Mouse (Mus musculus) midbrain, embryonic 13.5 days (tissue): ENCODE results near the gene Far2. TPM values are rescaled to one million over a fixed set of nuclear protein-coding genes. Genes with fewer than 3 reads are reported as not detected.
A peak's percentile ranks its signal among the peaks of the same experiment; 100 is the strongest.

Source experiments
- ATAC-seq: fragments of 200-750 bp; cut with Nextera tagmentation; 2 replicates; pipeline ENCODE4 v1.8.0; 2017; ENCODE audit warnings: mild to moderate bottlenecking, moderate TSS enrichment, moderate library complexity
- H3K27ac ChIP-seq: fragments of 300-500 bp; sonication (generic); 2 replicates; pipeline ENCODE4 v1.5.1; 2015; ENCODE audit warnings: inconsistent platforms, mild to moderate bottlenecking, moderate library complexity
- H3K27me3 ChIP-seq: fragments of 300-500 bp; sonication (generic); 2 replicates; pipeline ENCODE4 v1.6.1; 2015; ENCODE audit warnings: mild to moderate bottlenecking, inconsistent platforms
- H3K36me3 ChIP-seq: fragments of 300-500 bp; sonication (generic); 2 replicates; pipeline ENCODE4 v1.6.1; 2015; ENCODE audit warnings: mild to moderate bottlenecking, inconsistent platforms
- H3K4me1 ChIP-seq: fragments of 300-500 bp; sonication (generic); replicated peaks from 2 replicates; pipeline ENCODE4 v1.6.1; 2015; ENCODE audit warnings: inconsistent platforms
- H3K4me2 ChIP-seq: fragments of 300-500 bp; sonication (generic); replicated peaks from 2 replicates; pipeline ENCODE4 v1.6.1; 2015; ENCODE audit warnings: moderate library complexity, mild to moderate bottlenecking, inconsistent platforms
- H3K4me3 ChIP-seq: fragments of 300-500 bp; sonication (generic); replicated peaks from 2 replicates; pipeline ENCODE4 v1.5.1; 2015; ENCODE audit warnings: mild to moderate bottlenecking, inconsistent platforms
- H3K9ac ChIP-seq: fragments of 300-500 bp; sonication (generic); replicated peaks from 2 replicates; pipeline ENCODE4 v1.6.1; 2015; ENCODE audit warnings: mild to moderate bottlenecking, inconsistent platforms
- H3K9me3 ChIP-seq: fragments of 300-500 bp; sonication (generic); 2 replicates; pipeline ENCODE4 v1.6.1; 2016; ENCODE audit warnings: mild to moderate bottlenecking, inconsistent platforms
- WGBS: fragments of 180-500 bp; shearing (Covaris S2); methylation state at CpG from one replicate; pipeline ENCODE4 v1.1.7; 2015; 5-methylcytosine and 5-hydroxymethylcytosine counted together
- polyA plus RNA-seq: library from polyadenylated mRNA; unstranded; fragments of >200 nt; fragmentation: Nextera tagmentation; extraction: Ambion mirVana; gene quantifications from 2 replicates; pipeline ENCODE4 v1.2.1, GENCODE M21; 2015

Gene Far2
- polyA plus RNA-seq, result 8.0 and 9.1 TPM in 2 replicates

DNA sequence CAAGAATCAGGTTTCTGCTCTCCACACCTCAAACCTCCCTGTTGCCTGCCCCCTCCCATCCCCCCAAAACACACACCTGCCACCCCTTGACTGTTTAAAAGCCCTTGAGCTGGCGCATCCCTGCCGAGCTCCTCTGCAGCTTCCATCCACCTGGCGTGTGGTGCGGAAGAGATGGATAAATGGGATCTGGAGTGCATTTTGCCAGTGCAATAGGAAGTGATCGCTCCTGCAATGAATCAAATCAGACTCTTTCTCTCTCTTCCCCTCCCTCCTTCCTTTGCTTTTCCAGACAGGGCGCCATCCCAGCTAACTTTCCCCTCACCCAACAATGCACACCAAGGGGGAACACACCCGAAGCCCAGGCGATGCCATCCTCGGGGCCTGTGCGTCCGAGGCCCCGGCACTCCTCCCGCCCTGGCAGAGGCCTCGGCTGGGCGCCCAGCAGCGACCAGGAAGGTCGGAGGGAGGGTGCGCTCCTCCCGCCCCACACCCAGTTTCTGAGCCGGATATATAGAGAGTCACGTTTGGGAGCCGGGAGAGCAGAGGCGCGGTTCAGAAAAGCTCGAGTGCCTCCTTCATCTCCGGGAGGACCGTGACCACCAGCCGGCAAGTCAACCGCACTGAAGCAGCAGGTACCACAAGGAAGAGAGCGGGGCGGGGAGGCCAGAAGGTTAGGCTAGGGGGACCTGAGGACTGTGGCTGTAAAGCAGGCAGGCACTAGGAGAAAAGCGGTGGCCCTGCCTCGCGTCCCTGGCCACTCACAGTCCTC is at the start of gene Far2:
TSS of gene Far2 (plus strand) at position 379 of the 769 bp plus-strand sequence.
- Histone ChIP-seq H3K9ac (peak within 1 kb of the TSS; percentile 66), H3K4me2 (peak within 1 kb of the TSS; percentile 75), H3K9me3 (no peaks in the 10 kb centered on the region), H3K27ac (0 out of 2 replicates have a peak within 1 kb of the TSS, but pooled peaks have one; percentile 9), H3K36me3 (no peaks in the 10 kb centered on the region), H3K4me3 (peak within 1 kb of the TSS; percentile 52), H3K27me3 (0 out of 2 replicates have a peak, but pooled peaks cover 4% of the 10 kb centered on the region), H3K4me1 (peaks cover 11% of the 10 kb centered on the region; the same call in 1 of the 2 replicates)
- ATAC-seq, result peak; percentile 88
- 2% methylated on average over 34 of the region's 34 CpGs for WGBS

DNA sequence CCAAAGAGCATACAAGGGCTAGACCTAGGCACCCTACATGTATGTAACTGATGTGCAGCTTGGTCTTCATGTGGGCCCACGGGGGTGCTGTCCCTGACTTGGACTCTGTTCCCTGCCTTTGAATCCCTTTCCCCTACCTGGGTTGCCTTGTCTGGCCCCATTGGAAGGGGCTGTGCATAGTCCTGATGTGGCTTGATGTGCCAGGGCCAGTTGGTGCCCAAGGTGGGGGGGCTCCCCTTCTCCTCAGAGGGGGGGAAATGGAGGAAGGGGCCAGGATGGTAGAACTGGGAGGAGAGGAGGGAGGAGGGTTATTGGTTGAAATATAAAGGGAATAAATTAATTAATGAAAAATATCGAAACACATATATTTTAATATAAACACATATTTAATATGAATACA is 46.6 kb upstream of the Far2 start:
- no peak for ATAC-seq

DNA sequence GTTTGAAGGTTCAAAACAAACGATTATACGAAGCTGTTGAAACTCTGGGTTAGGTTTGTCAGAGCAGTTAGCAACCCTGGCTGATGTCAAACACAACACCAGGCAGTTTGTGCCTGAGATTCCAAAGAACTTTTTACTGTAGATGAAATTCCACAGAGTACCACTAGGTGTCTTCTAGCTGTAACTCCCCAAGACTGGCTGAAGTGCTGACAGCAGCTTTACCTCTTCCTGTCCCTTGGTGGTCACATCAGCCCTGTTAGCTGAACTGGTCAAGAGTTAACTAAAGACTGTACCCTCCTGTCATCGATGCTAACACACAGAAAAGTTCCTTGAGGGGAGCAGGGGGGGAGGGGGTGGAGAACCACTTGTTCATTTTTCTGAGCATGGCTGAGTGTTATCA is 46.0 kb upstream of the Far2 start:
- H3K36me3 ChIP-seq, result no peaks in the 10 kb centered on the region
- no peak overlapping the region for H3K4me2 ChIP-seq
- H3K27ac ChIP-seq, result no peak overlapping the region
- no peaks in the 10 kb centered on the region for H3K9me3 ChIP-seq
- H3K27me3 ChIP-seq, result no peaks in the 10 kb centered on the region
- 55% methylated on average over 3 of the region's 3 CpGs for WGBS
- H3K4me3 ChIP-seq, result no peak overlapping the region
- no peaks in the 10 kb centered on the region for H3K4me1 ChIP-seq
- ATAC-seq, result peak; percentile 66; the same call in 1 of the 2 replicates
- no peak overlapping the region for H3K9ac ChIP-seq

More for the DNA sequence above, 46.6 kb upstream of the Far2 start:
- WGBS, result 95% methylated on average over 2 of the region's 2 CpGs
- H3K36me3 ChIP-seq, result no peaks in the 10 kb centered on the region
- no peaks in the 10 kb centered on the region for H3K27me3 ChIP-seq
- H3K27ac ChIP-seq, result no peak overlapping the region
- no peak overlapping the region for H3K4me3 ChIP-seq
- no peak overlapping the region for H3K9ac ChIP-seq
- no peaks in the 10 kb centered on the region for H3K9me3 ChIP-seq
- no peak overlapping the region for H3K4me2 ChIP-seq
- no peaks in the 10 kb centered on the region for H3K4me1 ChIP-seq

DNA sequence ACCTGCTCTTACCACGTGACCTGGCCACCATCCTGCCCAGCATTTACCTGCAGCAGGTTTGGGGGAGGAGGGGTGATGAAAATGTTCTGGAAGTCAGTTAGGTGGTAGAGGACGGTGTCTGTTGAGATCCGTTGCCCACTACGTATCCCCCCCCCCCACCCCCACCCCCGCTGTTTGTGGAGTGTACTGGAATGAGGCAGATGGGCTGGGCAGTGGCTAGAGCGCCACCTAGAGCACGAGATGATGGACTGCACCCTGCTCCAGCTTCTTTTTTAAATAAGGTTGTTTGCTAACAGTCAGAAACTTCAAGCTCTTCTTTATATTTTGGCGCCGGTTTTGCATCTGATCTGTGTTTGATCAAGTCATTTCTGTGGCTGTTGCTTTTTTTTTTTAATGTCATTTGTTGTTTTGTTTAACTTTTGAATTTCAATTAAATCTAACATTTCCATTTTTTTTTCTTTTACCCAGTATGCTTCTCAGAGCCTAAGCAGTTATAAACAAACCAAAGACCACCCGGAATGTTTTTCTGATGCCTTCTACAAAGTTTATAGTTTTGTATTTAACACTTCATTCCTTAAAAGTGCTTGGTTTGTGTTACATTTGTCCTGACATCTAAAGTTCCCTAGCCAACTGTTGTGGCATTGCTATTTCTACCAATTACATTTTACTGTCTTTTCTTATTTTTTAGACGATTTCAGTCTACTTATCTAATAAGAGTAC is 40.8 kb upstream of the Far2 start:
- H3K36me3 ChIP-seq, result no peaks in the 10 kb centered on the region
- no peaks in the 10 kb centered on the region for H3K9me3 ChIP-seq
- H3K4me1 ChIP-seq, result no peaks in the 10 kb centered on the region
- WGBS, result 73% methylated on average over 11 of the region's 11 CpGs
- H3K4me2 ChIP-seq, result no peak overlapping the region
- H3K27me3 ChIP-seq, result no peaks in the 10 kb centered on the region
- H3K9ac ChIP-seq, result no peak overlapping the region
- no peak for ATAC-seq
- H3K27ac ChIP-seq, result no peak overlapping the region
- no peak overlapping the region for H3K4me3 ChIP-seq

DNA sequence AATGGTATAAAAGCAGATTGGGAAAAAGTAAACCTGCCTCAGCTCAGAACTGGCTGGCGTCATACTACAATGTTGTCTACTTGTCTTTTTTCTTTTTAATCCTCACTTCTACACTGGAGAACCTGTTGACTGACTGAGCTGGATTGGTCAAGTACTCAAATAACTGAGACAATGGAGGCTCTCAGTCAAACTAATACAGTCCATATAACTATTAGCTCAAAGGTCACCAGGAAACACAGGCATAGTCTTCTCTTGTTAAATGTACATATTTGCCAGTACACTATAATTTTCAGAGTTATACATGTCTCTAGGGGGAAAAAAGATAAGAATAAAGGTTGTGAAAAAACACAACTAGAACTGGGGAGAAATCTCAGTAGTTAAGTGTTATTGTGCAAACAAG is 6.3 kb upstream of the Far2 start:
- Histone ChIP-seq H3K36me3 (no peaks in the 10 kb centered on the region), H3K4me1 (no peaks in the 10 kb centered on the region), H3K9ac (no peak overlapping the region), H3K4me2 (no peak overlapping the region), H3K4me3 (no peak overlapping the region), H3K9me3 (no peaks in the 10 kb centered on the region), H3K27ac (no peak overlapping the region), H3K27me3 (no peaks in the 10 kb centered on the region)
- no peak for ATAC-seq
- WGBS, result 78% methylated on average over 1 of the region's 1 CpGs

DNA sequence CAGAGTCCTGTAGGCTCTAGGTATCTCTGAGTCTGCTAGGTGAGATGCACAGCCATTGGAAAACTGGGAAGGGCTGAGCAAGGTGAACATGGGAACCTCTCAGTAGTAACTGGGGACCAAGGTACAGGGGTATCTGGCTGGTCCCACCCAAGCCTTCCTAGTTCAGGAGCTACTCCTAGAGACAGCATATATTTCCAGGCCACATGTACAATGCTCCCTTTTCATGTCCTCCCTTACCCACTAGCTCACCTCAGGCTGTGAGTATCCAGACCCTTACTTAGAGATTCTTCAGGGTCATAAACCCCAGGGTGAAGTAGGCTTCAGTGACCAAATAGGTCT is 560 bp downstream of the Far2 start:
- Histone ChIP-seq H3K4me1 (peaks cover 11% of the 10 kb centered on the region; the same call in 1 of the 2 replicates), H3K9ac (peak overlapping the region; percentile 66), H3K27me3 (0 out of 2 replicates have a peak, but pooled peaks cover 4% of the 10 kb centered on the region), H3K27ac (0 out of 2 replicates have a peak overlapping the region, but pooled peaks have one; percentile 9), H3K4me2 (peak overlapping the region; percentile 75), H3K9me3 (no peaks in the 10 kb centered on the region), H3K36me3 (no peaks in the 10 kb centered on the region), H3K4me3 (peak overlapping the region; percentile 52)
- ATAC-seq, result peak; percentile 64; the same call in 1 of the 2 replicates

DNA sequence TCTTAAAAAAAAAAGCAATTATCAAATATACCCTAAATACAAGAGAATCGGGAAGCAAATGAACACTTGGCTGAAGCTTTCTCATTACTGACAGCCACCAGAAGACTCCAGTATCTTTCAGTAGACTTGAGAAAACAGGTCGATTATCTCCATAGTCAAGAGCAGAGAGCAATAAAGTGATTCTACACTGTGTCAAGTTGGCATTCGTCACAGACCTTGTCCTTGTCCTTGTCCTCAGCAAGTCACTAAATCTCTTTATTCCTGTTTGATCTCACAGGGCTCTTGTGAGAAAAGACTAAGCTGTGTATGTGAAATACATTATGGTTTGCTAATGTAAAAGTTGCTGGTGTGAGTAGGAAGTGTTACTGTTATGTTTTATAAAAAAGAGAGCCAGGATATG is 16.1 kb downstream of the Far2 start:
- no peak overlapping the region for H3K4me2 ChIP-seq
- no peak overlapping the region for H3K9ac ChIP-seq
- no peaks in the 10 kb centered on the region for H3K27me3 ChIP-seq
- no peak overlapping the region for H3K4me3 ChIP-seq
- WGBS, result 86% methylated on average over 3 of the region's 3 CpGs
- ATAC-seq, result no peak
- H3K36me3 ChIP-seq, result no peaks in the 10 kb centered on the region
- H3K9me3 ChIP-seq, result no peaks in the 10 kb centered on the region
- H3K4me1 ChIP-seq, result no peaks in the 10 kb centered on the region
- no peak overlapping the region for H3K27ac ChIP-seq

DNA sequence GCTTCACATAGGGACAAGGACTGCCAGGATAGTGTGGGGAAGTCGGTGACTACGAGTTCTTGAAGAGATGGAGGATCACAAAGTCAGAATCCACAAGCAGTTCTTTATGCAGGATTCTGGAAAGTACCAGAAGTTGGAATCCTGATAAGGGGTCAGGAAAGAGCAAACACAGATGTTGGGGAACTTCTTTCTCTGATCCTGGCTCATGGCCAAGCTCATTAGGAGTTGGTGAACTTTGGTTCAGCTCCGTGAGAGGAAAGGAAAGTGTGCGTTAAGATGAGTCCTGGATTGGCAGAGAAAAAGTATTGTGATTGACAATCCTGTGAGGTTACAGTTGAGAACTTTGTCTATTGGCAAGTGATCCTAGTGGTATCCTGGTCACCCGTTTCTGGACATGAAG is 19.2 kb downstream of the Far2 start:
- no peak overlapping the region for H3K4me3 ChIP-seq
- H3K4me1 ChIP-seq, result no peaks in the 10 kb centered on the region
- no peaks in the 10 kb centered on the region for H3K9me3 ChIP-seq
- WGBS, result 90% methylated on average over 5 of the region's 5 CpGs
- H3K36me3 ChIP-seq, result no peaks in the 10 kb centered on the region
- no peak for ATAC-seq
- no peak overlapping the region for H3K9ac ChIP-seq
- no peak overlapping the region for H3K27ac ChIP-seq
- H3K27me3 ChIP-seq, result no peaks in the 10 kb centered on the region
- H3K4me2 ChIP-seq, result no peak overlapping the region

DNA sequence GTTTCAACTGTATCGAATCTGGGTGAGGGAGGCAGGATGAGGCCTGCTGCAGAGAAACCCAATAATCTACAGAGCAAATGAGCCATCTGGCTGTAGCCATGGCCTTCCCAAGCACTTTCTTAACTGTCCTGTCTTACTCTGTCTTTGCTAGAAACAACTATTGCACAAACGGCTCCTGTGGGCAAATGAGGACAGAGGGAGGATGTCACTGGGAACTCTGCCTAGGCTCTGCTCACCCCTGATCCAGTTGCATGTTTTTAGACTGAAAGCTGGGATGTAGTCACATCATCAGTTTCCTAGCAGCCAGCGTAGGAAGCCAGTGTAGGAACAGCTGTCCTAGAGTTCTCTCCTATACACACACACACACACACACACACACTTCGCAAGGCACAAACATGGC is 21.7 kb downstream of the Far2 start:
- no peak for ATAC-seq
- Histone ChIP-seq H3K27ac (no peak overlapping the region), H3K36me3 (no peaks in the 10 kb centered on the region), H3K27me3 (no peaks in the 10 kb centered on the region), H3K4me2 (no peak overlapping the region), H3K4me3 (no peak overlapping the region), H3K9ac (no peak overlapping the region), H3K9me3 (no peaks in the 10 kb centered on the region), H3K4me1 (no peaks in the 10 kb centered on the region)
- WGBS, result 91% methylated on average over 4 of the region's 4 CpGs

DNA sequence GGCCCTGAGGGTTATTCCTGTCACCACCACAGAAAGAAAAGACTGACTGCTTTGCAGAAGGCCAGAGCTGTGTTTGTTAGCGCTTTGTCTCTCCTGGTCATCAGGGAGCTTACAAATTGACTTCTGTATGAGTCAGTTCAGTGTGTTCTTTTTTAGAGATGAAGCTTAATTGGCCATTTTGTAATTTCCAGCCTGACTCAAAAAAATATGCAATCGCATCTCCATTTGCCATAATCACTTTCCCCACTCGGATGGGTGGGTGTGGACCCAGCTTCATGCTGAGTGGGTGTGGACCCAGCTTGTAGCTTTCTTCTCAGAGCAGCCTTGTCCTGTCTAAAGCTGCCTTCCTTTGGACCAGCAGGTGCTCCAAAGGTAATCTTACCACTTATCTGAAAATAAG is 26.5 kb downstream of the Far2 start:
- H3K4me3 ChIP-seq, result no peak overlapping the region
- H3K36me3 ChIP-seq, result no peaks in the 10 kb centered on the region
- H3K9ac ChIP-seq, result no peak overlapping the region
- H3K4me2 ChIP-seq, result no peak overlapping the region
- H3K4me1 ChIP-seq, result 0 out of 2 replicates have a peak, but pooled peaks cover 4% of the 10 kb centered on the region
- 73% methylated on average over 3 of the region's 3 CpGs for WGBS
- H3K27ac ChIP-seq, result no peak overlapping the region
- no peaks in the 10 kb centered on the region for H3K27me3 ChIP-seq
- ATAC-seq, result no peak
- H3K9me3 ChIP-seq, result no peaks in the 10 kb centered on the region

DNA sequence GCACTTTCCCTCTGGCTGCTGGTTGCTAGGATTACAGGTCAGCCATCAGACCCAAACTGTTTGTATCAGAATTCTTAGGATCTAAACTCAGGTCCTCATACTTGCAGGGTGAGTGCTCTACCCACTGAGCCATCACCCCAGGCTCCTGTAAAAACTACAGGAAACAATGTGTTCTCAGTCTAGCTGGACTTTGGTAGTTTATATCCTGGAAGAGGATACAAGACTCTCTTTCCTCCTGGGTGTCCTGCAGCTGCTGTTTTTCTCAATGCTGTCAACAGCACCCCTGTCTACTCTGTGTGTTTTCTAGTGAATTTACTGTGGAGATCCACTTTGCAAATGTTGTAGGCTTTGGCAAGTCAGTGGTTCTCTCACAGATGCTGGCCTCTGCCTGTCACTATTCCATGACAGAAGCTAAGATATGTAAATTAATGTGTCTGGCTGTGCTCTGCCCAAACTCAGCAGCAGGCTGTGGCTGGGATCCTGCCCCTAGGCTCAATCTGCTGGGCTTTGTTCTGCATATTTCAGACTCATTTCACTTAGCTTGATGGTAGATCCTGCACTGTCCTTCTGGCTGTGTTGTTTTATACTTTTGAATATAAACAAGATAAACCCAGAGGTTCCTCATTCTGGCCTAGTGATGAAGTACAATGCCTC is 27.3 kb downstream of the Far2 start:
- Histone ChIP-seq H3K9me3 (no peaks in the 10 kb centered on the region), H3K9ac (no peak overlapping the region), H3K27me3 (no peaks in the 10 kb centered on the region), H3K36me3 (no peaks in the 10 kb centered on the region), H3K4me2 (no peak overlapping the region), H3K27ac (no peak overlapping the region), H3K4me1 (0 out of 2 replicates have a peak, but pooled peaks cover 4% of the 10 kb centered on the region), H3K4me3 (no peak overlapping the region)
- ATAC-seq, result peak; percentile 62; the same call in 1 of the 2 replicates

DNA sequence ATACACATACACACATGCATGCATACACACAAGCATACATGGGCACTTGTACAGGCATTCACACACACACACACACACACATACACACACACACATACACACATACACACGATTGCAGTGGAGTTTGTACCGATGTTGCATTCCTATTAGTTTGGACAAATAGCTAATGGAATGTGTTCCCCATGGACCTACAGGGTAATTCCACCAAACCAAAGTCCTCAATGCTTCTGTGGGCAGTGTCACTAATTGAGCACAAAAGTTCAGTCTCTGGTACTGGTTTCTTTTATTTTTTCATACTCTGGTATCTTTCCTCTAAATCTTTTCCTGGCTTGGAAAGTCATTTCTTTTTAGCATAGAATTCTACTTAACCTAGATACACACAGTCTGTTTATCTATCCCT is 36.8 kb downstream of the Far2 start:
- H3K36me3 ChIP-seq, result no peaks in the 10 kb centered on the region
- no peak for ATAC-seq
- no peak overlapping the region for H3K4me2 ChIP-seq
- H3K27me3 ChIP-seq, result no peaks in the 10 kb centered on the region
- H3K27ac ChIP-seq, result no peak overlapping the region
- no peak overlapping the region for H3K4me3 ChIP-seq
- H3K9me3 ChIP-seq, result no peaks in the 10 kb centered on the region
- 90% methylated on average over 2 of the region's 2 CpGs for WGBS
- no peaks in the 10 kb centered on the region for H3K4me1 ChIP-seq
- no peak overlapping the region for H3K9ac ChIP-seq
